Mouse (Mus musculus) forebrain, embryonic 13.5 days (tissue): ENCODE data around the gene Jmjd8. TPM values are rescaled to one million over a fixed set of nuclear protein-coding genes. Genes with fewer than 3 reads are reported as not detected.

ENCODE experiments used
- ATAC-seq: fragments of 200-750 bp; cut with Nextera tagmentation; 2 replicates; pipeline ENCODE4 v1.8.0; 2017
- H3K27ac ChIP-seq: fragments of 300-500 bp; sonication (generic); 2 replicates; pipeline ENCODE4 v1.5.1; 2015; ENCODE audit warnings: inconsistent platforms, mild to moderate bottlenecking, moderate library complexity
- H3K27me3 ChIP-seq: fragments of 300-500 bp; sonication (generic); 2 replicates; pipeline ENCODE4 v1.6.1; 2015; ENCODE audit warnings: mild to moderate bottlenecking, inconsistent platforms
- H3K36me3 ChIP-seq: fragments of 300-500 bp; sonication (generic); 2 replicates; pipeline ENCODE4 v1.6.1; 2015; ENCODE audit warnings: mild to moderate bottlenecking, inconsistent platforms; ENCODE audit not compliant: poor library complexity, severe bottlenecking
- H3K4me1 ChIP-seq: fragments of 300-500 bp; sonication (generic); 2 replicates; pipeline ENCODE4 v1.6.1; 2015; ENCODE audit warnings: inconsistent platforms
- H3K4me2 ChIP-seq: fragments of 300-500 bp; sonication (generic); 2 replicates; pipeline ENCODE4 v1.6.1; 2015; ENCODE audit warnings: inconsistent platforms, mild to moderate bottlenecking, moderate library complexity
- H3K4me3 ChIP-seq: fragments of 300-500 bp; sonication (generic); 2 replicates; pipeline ENCODE4 v1.5.1; 2015; ENCODE audit warnings: mild to moderate bottlenecking, inconsistent platforms
- H3K9ac ChIP-seq: fragments of 300-500 bp; sonication (generic); 2 replicates; pipeline ENCODE4 v1.6.1; 2015; ENCODE audit warnings: mild to moderate bottlenecking, inconsistent platforms
- H3K9me3 ChIP-seq: fragments of 300-500 bp; sonication (generic); replicated peaks from 2 replicates; pipeline ENCODE4 v1.6.1; 2016; ENCODE audit warnings: inconsistent platforms
- WGBS: fragments of 180-500 bp; shearing (Covaris S2); methylation state at CpG from one replicate; pipeline ENCODE4 v1.1.7; 2015; 5-methylcytosine and 5-hydroxymethylcytosine counted together
- polyA plus RNA-seq: library from polyadenylated mRNA; unstranded; fragments of >200 nt; fragmentation: Nextera tagmentation; extraction: Ambion mirVana; gene quantifications from 2 replicates; pipeline ENCODE4 v1.2.1, GENCODE M21; 2015

Jmjd8 gene
- 64.6 and 69.8 TPM in 2 replicates for polyA plus RNA-seq

- Histone ChIP-seq H3K4me1 (peaks cover 77% of the 10 kb centered on the region), H3K36me3 (peaks cover 49% of the 10 kb centered on the region), H3K9me3 (no peaks in the 10 kb centered on the region), H3K27ac (peak within 1 kb of the TSS; percentile 92), H3K9ac (peak within 1 kb of the TSS; percentile 89), H3K4me2 (peak within 1 kb of the TSS; percentile 98), H3K27me3 (no peaks in the 10 kb centered on the region), H3K4me3 (peak within 1 kb of the TSS; percentile 67)
- peak; percentile 63 for ATAC-seq
- 1% methylated on average over 32 of the region's 32 CpGs for WGBS
These were observed at the start of gene Jmjd8 for GRCm38 (mm10) chr17:25828712-25829557. TSS of gene Jmjd8 (plus strand) at chr17:25828867.

GRCm38 (mm10) chr17:25781339-25781738 lies 47.3 kb upstream of the Jmjd8 start:
- no peak for ATAC-seq
- Histone ChIP-seq H3K27ac (no peak overlapping the region), H3K9me3 (no peaks in the 10 kb centered on the region), H3K27me3 (no peaks in the 10 kb centered on the region), H3K4me1 (peaks cover 25% of the 10 kb centered on the region), H3K4me2 (no peak overlapping the region), H3K9ac (no peak overlapping the region), H3K36me3 (peaks cover 61% of the 10 kb centered on the region), H3K4me3 (no peak overlapping the region)
- WGBS, result 88% methylated on average over 6 of the region's 6 CpGs

GRCm38 (mm10) chr17:25783086-25783485 lies 45.6 kb upstream of the Jmjd8 start:
- peaks cover 25% of the 10 kb centered on the region for H3K4me1 ChIP-seq
- no peak overlapping the region for H3K4me3 ChIP-seq
- no peak overlapping the region for H3K27ac ChIP-seq
- ATAC-seq, result no peak
- 71% methylated on average over 7 of the region's 7 CpGs for WGBS
- no peaks in the 10 kb centered on the region for H3K27me3 ChIP-seq
- H3K9ac ChIP-seq, result no peak overlapping the region
- 0 out of 2 replicates have a peak overlapping the region, but pooled peaks have one; percentile 80 for H3K4me2 ChIP-seq
- H3K36me3 ChIP-seq, result peaks cover 60% of the 10 kb centered on the region
- no peaks in the 10 kb centered on the region for H3K9me3 ChIP-seq

- Histone ChIP-seq H3K9me3 (no peaks in the 10 kb centered on the region), H3K9ac (peak overlapping the region; percentile 86), H3K36me3 (peaks cover 62% of the 10 kb centered on the region), H3K4me1 (peaks cover 25% of the 10 kb centered on the region), H3K4me2 (peak overlapping the region; percentile 80), H3K27me3 (no peaks in the 10 kb centered on the region), H3K27ac (no peak overlapping the region), H3K4me3 (peak overlapping the region; percentile 77)
- ATAC-seq, result no peak
- 84% methylated on average over 15 of the region's 15 CpGs for WGBS
These were observed 44.6 kb upstream of the Jmjd8 start for GRCm38 (mm10) chr17:25783861-25784574.

- peaks cover 62% of the 10 kb centered on the region for H3K36me3 ChIP-seq
- peak; percentile 87 for ATAC-seq
- H3K4me3 ChIP-seq, result peak within 1 kb of the TSS; percentile 77
- peak within 1 kb of the TSS; percentile 86 for H3K9ac ChIP-seq
- peak within 1 kb of the TSS; percentile 89 for H3K27ac ChIP-seq
- H3K4me1 ChIP-seq, result peaks cover 25% of the 10 kb centered on the region
- WGBS, result under 1% methylated on average over 23 of the region's 23 CpGs
- no peaks in the 10 kb centered on the region for H3K27me3 ChIP-seq
- no peaks in the 10 kb centered on the region for H3K9me3 ChIP-seq
- H3K4me2 ChIP-seq, result peak within 1 kb of the TSS; percentile 80
These were observed 43.4 kb upstream of the Jmjd8 start, which contains the start of gene Haghl for GRCm38 (mm10) chr17:25785281-25785745. TSS of gene Haghl (minus strand) at chr17:25785673.

- Histone ChIP-seq H3K4me3 (peak within 1 kb of the TSS; percentile 77), H3K4me1 (peaks cover 34% of the 10 kb centered on the region), H3K27ac (peak within 1 kb of the TSS; percentile 89), H3K27me3 (no peaks in the 10 kb centered on the region), H3K9ac (peak within 1 kb of the TSS; percentile 86), H3K9me3 (no peaks in the 10 kb centered on the region), H3K4me2 (peak within 1 kb of the TSS; percentile 80), H3K36me3 (peaks cover 56% of the 10 kb centered on the region)
- 91% methylated on average over 3 of the region's 3 CpGs for WGBS
- ATAC-seq, result no peak
These were observed 42.4 kb upstream of the Jmjd8 start, which contains the start of gene Ccdc78 for GRCm38 (mm10) chr17:25786280-25786679. TSS of gene Ccdc78 (plus strand) at chr17:25786580.

GRCm38 (mm10) chr17:25786781-25787504 lies 41.7 kb upstream of the Jmjd8 start:
- Histone ChIP-seq H3K27me3 (no peaks in the 10 kb centered on the region), H3K27ac (no peak overlapping the region), H3K9ac (no peak overlapping the region), H3K4me3 (no peak overlapping the region), H3K9me3 (no peaks in the 10 kb centered on the region), H3K4me1 (peaks cover 41% of the 10 kb centered on the region), H3K4me2 (no peak overlapping the region), H3K36me3 (peaks cover 50% of the 10 kb centered on the region)
- ATAC-seq, result no peak
- 91% methylated on average over 9 of the region's 9 CpGs for WGBS

GRCm38 (mm10) chr17:25791320-25791842 lies 37.3 kb upstream of the Jmjd8 start:
- H3K4me1 ChIP-seq, result peaks cover 58% of the 10 kb centered on the region
- no peaks in the 10 kb centered on the region for H3K27me3 ChIP-seq
- no peak; the same call in 1 of the 2 replicates for ATAC-seq
- H3K9ac ChIP-seq, result peak overlapping the region; percentile 77
- H3K9me3 ChIP-seq, result no peaks in the 10 kb centered on the region
- H3K36me3 ChIP-seq, result peaks cover 27% of the 10 kb centered on the region
- peak overlapping the region; percentile 94 for H3K27ac ChIP-seq
- H3K4me2 ChIP-seq, result peak overlapping the region; percentile 94
- WGBS, result 26% methylated on average over 19 of the region's 19 CpGs
- H3K4me3 ChIP-seq, result peak overlapping the region; percentile 64

- peaks cover 27% of the 10 kb centered on the region for H3K36me3 ChIP-seq
- no peaks in the 10 kb centered on the region for H3K27me3 ChIP-seq
- H3K27ac ChIP-seq, result peak overlapping the region; percentile 94
- H3K9me3 ChIP-seq, result no peaks in the 10 kb centered on the region
- peaks cover 63% of the 10 kb centered on the region for H3K4me1 ChIP-seq
- WGBS, result under 1% methylated on average over 45 of the region's 45 CpGs
- peak overlapping the region; percentile 77 for H3K9ac ChIP-seq
- ATAC-seq, result peak; percentile 74
- H3K4me2 ChIP-seq, result peak overlapping the region; percentile 94
- peak overlapping the region; percentile 64 for H3K4me3 ChIP-seq
These were observed 36.7 kb upstream of the Jmjd8 start for GRCm38 (mm10) chr17:25791843-25792527.

- peaks cover 69% of the 10 kb centered on the region for H3K4me1 ChIP-seq
- 1% methylated on average over 13 of the region's 14 CpGs for WGBS
- ATAC-seq, result peak; percentile 50
- peak within 1 kb of the TSS; percentile 74 for H3K4me3 ChIP-seq
- no peaks in the 10 kb centered on the region for H3K27me3 ChIP-seq
- H3K9me3 ChIP-seq, result no peaks in the 10 kb centered on the region
- peaks cover 25% of the 10 kb centered on the region for H3K36me3 ChIP-seq
- H3K9ac ChIP-seq, result peak within 1 kb of the TSS; percentile 77
- H3K4me2 ChIP-seq, result peak within 1 kb of the TSS; percentile 94
- peak within 1 kb of the TSS; percentile 94 for H3K27ac ChIP-seq
These were observed 36.1 kb upstream of the Jmjd8 start, which contains the start of gene Fam173a for GRCm38 (mm10) chr17:25792615-25793014. TSS of gene Fam173a (minus strand) at chr17:25792901.

GRCm38 (mm10) chr17:25794197-25794596 lies 34.5 kb upstream of the Jmjd8 start:
- no peak for ATAC-seq

More at GRCm38 (mm10) chr17:25794197-25794596, 34.5 kb upstream of the Jmjd8 start:
- H3K27ac ChIP-seq, result peak overlapping the region; percentile 94
- peak overlapping the region; percentile 75 for H3K9ac ChIP-seq
- H3K4me2 ChIP-seq, result peak overlapping the region; percentile 94
- peaks cover 70% of the 10 kb centered on the region for H3K4me1 ChIP-seq
- H3K9me3 ChIP-seq, result no peaks in the 10 kb centered on the region
- H3K36me3 ChIP-seq, result peaks cover 12% of the 10 kb centered on the region
- WGBS, result 7% methylated on average over 13 of the region's 13 CpGs
- H3K27me3 ChIP-seq, result no peaks in the 10 kb centered on the region
- H3K4me3 ChIP-seq, result peak overlapping the region; percentile 74; the same call in 1 of the 2 replicates
